Mouse (Mus musculus) forebrain, embryonic 13.5 days (tissue): ENCODE measurements around the gene Eef1a1. TPM values are rescaled to one million over a fixed set of nuclear protein-coding genes. Genes with fewer than 3 reads are reported as not detected.
A peak's percentile ranks its signal among the peaks of the same experiment; 100 is the strongest.
"Not testable (repeated sequence)": the region's sequence is repeated elsewhere in the genome, so short reads cannot be mapped to it uniquely, and the experiment has no call there.

Experiments
- ATAC-seq: fragments of 200-750 bp; cut with Nextera tagmentation; 2 replicates; pipeline ENCODE4 v1.8.0; 2017
- H3K27ac ChIP-seq: fragments of 300-500 bp; sonication (generic); 2 replicates; pipeline ENCODE4 v1.5.1; 2015; ENCODE audit warnings: inconsistent platforms, mild to moderate bottlenecking, moderate library complexity
- H3K27me3 ChIP-seq: fragments of 300-500 bp; sonication (generic); 2 replicates; pipeline ENCODE4 v1.6.1; 2015; ENCODE audit warnings: mild to moderate bottlenecking, inconsistent platforms
- H3K36me3 ChIP-seq: fragments of 300-500 bp; sonication (generic); 2 replicates; pipeline ENCODE4 v1.6.1; 2015; ENCODE audit warnings: mild to moderate bottlenecking, inconsistent platforms; ENCODE audit not compliant: poor library complexity, severe bottlenecking
- H3K4me1 ChIP-seq: fragments of 300-500 bp; sonication (generic); 2 replicates; pipeline ENCODE4 v1.6.1; 2015; ENCODE audit warnings: inconsistent platforms
- H3K4me2 ChIP-seq: fragments of 300-500 bp; sonication (generic); 2 replicates; pipeline ENCODE4 v1.6.1; 2015; ENCODE audit warnings: inconsistent platforms, mild to moderate bottlenecking, moderate library complexity
- H3K4me3 ChIP-seq: fragments of 300-500 bp; sonication (generic); 2 replicates; pipeline ENCODE4 v1.5.1; 2015; ENCODE audit warnings: mild to moderate bottlenecking, inconsistent platforms
- H3K9ac ChIP-seq: fragments of 300-500 bp; sonication (generic); 2 replicates; pipeline ENCODE4 v1.6.1; 2015; ENCODE audit warnings: mild to moderate bottlenecking, inconsistent platforms
- H3K9me3 ChIP-seq: fragments of 300-500 bp; sonication (generic); replicated peaks from 2 replicates; pipeline ENCODE4 v1.6.1; 2016; ENCODE audit warnings: inconsistent platforms
- WGBS: fragments of 180-500 bp; shearing (Covaris S2); methylation state at CpG from one replicate; pipeline ENCODE4 v1.1.7; 2015; 5-methylcytosine and 5-hydroxymethylcytosine counted together
- polyA plus RNA-seq: library from polyadenylated mRNA; unstranded; fragments of >200 nt; fragmentation: Nextera tagmentation; extraction: Ambion mirVana; gene quantifications from 2 replicates; pipeline ENCODE4 v1.2.1, GENCODE M21; 2015

Eef1a1 gene
- polyA plus RNA-seq, 1 experiment from 2014 or later, result 4,108 TPM

GRCm38 (mm10) chr9:78521689-78522088 is 32.7 kb upstream of the Eef1a1 start:
- peak; percentile 11 for ATAC-seq
- Histone ChIP-seq H3K4me3 (peak overlapping the region; percentile 52), H3K27me3 (no peaks in the 10 kb centered on the region), H3K9ac (peak overlapping the region; percentile 73), H3K4me1 (peaks cover 20% of the 10 kb centered on the region), H3K4me2 (peak overlapping the region; percentile 75), H3K27ac (peak overlapping the region; percentile 81; the same call in 1 of the 2 replicates), H3K9me3 (no peaks in the 10 kb centered on the region), H3K36me3 (peaks cover 8% of the 10 kb centered on the region; the same call in 1 of the 2 replicates)
- WGBS, result 26% methylated on average over 14 of the region's 14 CpGs

- H3K4me2 ChIP-seq, result peak overlapping the region; percentile 75
- H3K9me3 ChIP-seq, result no peaks in the 10 kb centered on the region
- peak overlapping the region; percentile 81 for H3K27ac ChIP-seq
- H3K4me1 ChIP-seq, result peaks cover 20% of the 10 kb centered on the region
- no peaks in the 10 kb centered on the region for H3K27me3 ChIP-seq
- peak overlapping the region; percentile 73 for H3K9ac ChIP-seq
- peaks cover 8% of the 10 kb centered on the region; the same call in 1 of the 2 replicates for H3K36me3 ChIP-seq
- peak overlapping the region; percentile 52 for H3K4me3 ChIP-seq
- peak; percentile 73 for ATAC-seq
- 1% methylated on average over 40 of the region's 40 CpGs for WGBS
Measured at GRCm38 (mm10) chr9:78520780-78521601, 32.0 kb upstream of the Eef1a1 start.

GRCm38 (mm10) chr9:78520127-78520779 is 31.3 kb upstream of the Eef1a1 start:
- Histone ChIP-seq H3K4me3 (peak overlapping the region; percentile 52), H3K4me2 (peak overlapping the region; percentile 75)
- 2% methylated on average over 15 of the region's 15 CpGs for WGBS

GRCm38 (mm10) chr9:78517237-78517636 is 28.3 kb upstream of the Eef1a1 start:
- 61% methylated on average over 3 of the region's 3 CpGs for WGBS
- H3K9ac ChIP-seq, H3K4me2 ChIP-seq, H3K4me3 ChIP-seq, H3K27me3 ChIP-seq, ATAC-seq, H3K27ac ChIP-seq, H3K36me3 ChIP-seq, H3K9me3 ChIP-seq: not testable (repeated sequence)
- peaks cover 20% of the 10 kb centered on the region for H3K4me1 ChIP-seq

More at GRCm38 (mm10) chr9:78520127-78520779, 31.3 kb upstream of the Eef1a1 start:
- H3K4me1 ChIP-seq, result peaks cover 20% of the 10 kb centered on the region
- H3K9me3 ChIP-seq, result no peaks in the 10 kb centered on the region
- 0 out of 2 replicates have a peak, but pooled peaks cover 2% of the 10 kb centered on the region for H3K36me3 ChIP-seq
- peak overlapping the region; percentile 81 for H3K27ac ChIP-seq
- peak; percentile 81 for ATAC-seq
- H3K9ac ChIP-seq, result peak overlapping the region; percentile 73
- H3K27me3 ChIP-seq, result no peaks in the 10 kb centered on the region

- ATAC-seq, result no peak
- Histone ChIP-seq H3K27ac (no peak overlapping the region), H3K36me3 (0 out of 2 replicates have a peak, but pooled peaks cover 3% of the 10 kb centered on the region), H3K4me2 (no peak overlapping the region), H3K27me3 (no peaks in the 10 kb centered on the region), H3K9ac (no peak overlapping the region), H3K4me3 (no peak overlapping the region), H3K9me3 (peaks cover 5% of the 10 kb centered on the region; the same call in 1 of the 2 replicates), H3K4me1 (peaks cover 13% of the 10 kb centered on the region)
- 69% methylated on average over 3 of the region's 3 CpGs for WGBS
Measured at GRCm38 (mm10) chr9:78516125-78516524, 27.2 kb upstream of the Eef1a1 start.

- H3K27me3 ChIP-seq, result no peaks in the 10 kb centered on the region
- H3K4me1 ChIP-seq, result peaks cover under 1% of the 10 kb centered on the region
- no peak overlapping the region for H3K9ac ChIP-seq
- no peak for ATAC-seq
- H3K9me3 ChIP-seq, result peaks cover 5% of the 10 kb centered on the region; the same call in 1 of the 2 replicates
- 78% methylated on average over 4 of the region's 4 CpGs for WGBS
- H3K27ac ChIP-seq, result no peak overlapping the region
- no peak overlapping the region for H3K4me3 ChIP-seq
- H3K4me2 ChIP-seq, result no peak overlapping the region
- 0 out of 2 replicates have a peak, but pooled peaks cover 3% of the 10 kb centered on the region for H3K36me3 ChIP-seq
Measured at GRCm38 (mm10) chr9:78514681-78515080, 25.7 kb upstream of the Eef1a1 start.

- Histone ChIP-seq H3K9ac (no peak overlapping the region), H3K27me3 (no peaks in the 10 kb centered on the region), H3K4me3 (no peak overlapping the region), H3K36me3 (0 out of 2 replicates have a peak, but pooled peaks cover 3% of the 10 kb centered on the region), H3K4me1 (no peaks in the 10 kb centered on the region), H3K9me3 (peaks cover 5% of the 10 kb centered on the region; the same call in 1 of the 2 replicates), H3K27ac (no peak overlapping the region), H3K4me2 (no peak overlapping the region)
- 88% methylated on average over 6 of the region's 6 CpGs for WGBS
- ATAC-seq, result no peak
Measured at GRCm38 (mm10) chr9:78513776-78514500, 25.0 kb upstream of the Eef1a1 start.

GRCm38 (mm10) chr9:78511705-78512104 is 22.8 kb upstream of the Eef1a1 start:
- 95% methylated on average over 5 of the region's 5 CpGs for WGBS
- Histone ChIP-seq H3K9ac (no peak overlapping the region), H3K4me3 (no peak overlapping the region), H3K4me2 (no peak overlapping the region), H3K27me3 (no peaks in the 10 kb centered on the region), H3K27ac (no peak overlapping the region), H3K4me1 (no peaks in the 10 kb centered on the region), H3K9me3 (peaks cover 5% of the 10 kb centered on the region; the same call in 1 of the 2 replicates), H3K36me3 (0 out of 2 replicates have a peak, but pooled peaks cover 3% of the 10 kb centered on the region)
- ATAC-seq, result no peak

GRCm38 (mm10) chr9:78508106-78508786 is 19.3 kb upstream of the Eef1a1 start:
- WGBS, result 88% methylated on average over 16 of the region's 16 CpGs
- H3K36me3 ChIP-seq, result 0 out of 2 replicates have a peak, but pooled peaks cover 3% of the 10 kb centered on the region
- peaks cover 5% of the 10 kb centered on the region; the same call in 1 of the 2 replicates for H3K9me3 ChIP-seq
- H3K9ac ChIP-seq, result no peak overlapping the region
- H3K4me2 ChIP-seq, result no peak overlapping the region
- no peak overlapping the region for H3K27ac ChIP-seq
- H3K4me3 ChIP-seq, result no peak overlapping the region
- no peaks in the 10 kb centered on the region for H3K27me3 ChIP-seq
- peaks cover 17% of the 10 kb centered on the region for H3K4me1 ChIP-seq
- no peak for ATAC-seq

GRCm38 (mm10) chr9:78506722-78507077 is 17.7 kb upstream of the Eef1a1 start:
- H3K36me3 ChIP-seq, result 0 out of 2 replicates have a peak, but pooled peaks cover 3% of the 10 kb centered on the region
- peaks cover 2% of the 10 kb centered on the region; the same call in 1 of the 2 replicates for H3K9me3 ChIP-seq
- H3K9ac ChIP-seq, result no peak overlapping the region
- H3K27me3 ChIP-seq, result no peaks in the 10 kb centered on the region
- H3K4me3 ChIP-seq, result no peak overlapping the region
- no peak overlapping the region for H3K27ac ChIP-seq
- no peak for ATAC-seq
- 88% methylated on average over 7 of the region's 7 CpGs for WGBS
- peaks cover 31% of the 10 kb centered on the region for H3K4me1 ChIP-seq
- no peak overlapping the region for H3K4me2 ChIP-seq

- ATAC-seq, result no peak
- no peak overlapping the region for H3K4me3 ChIP-seq
Measured at GRCm38 (mm10) chr9:78506002-78506721, 17.2 kb upstream of the Eef1a1 start.

More at GRCm38 (mm10) chr9:78506002-78506721, 17.2 kb upstream of the Eef1a1 start:
- Histone ChIP-seq H3K36me3 (no peaks in the 10 kb centered on the region), H3K9ac (no peak overlapping the region), H3K9me3 (no peaks in the 10 kb centered on the region), H3K4me2 (no peak overlapping the region), H3K27ac (no peak overlapping the region), H3K4me1 (peaks cover 31% of the 10 kb centered on the region), H3K27me3 (no peaks in the 10 kb centered on the region)
- WGBS, result 87% methylated on average over 11 of the region's 11 CpGs
